In the genomic region with DNA sequence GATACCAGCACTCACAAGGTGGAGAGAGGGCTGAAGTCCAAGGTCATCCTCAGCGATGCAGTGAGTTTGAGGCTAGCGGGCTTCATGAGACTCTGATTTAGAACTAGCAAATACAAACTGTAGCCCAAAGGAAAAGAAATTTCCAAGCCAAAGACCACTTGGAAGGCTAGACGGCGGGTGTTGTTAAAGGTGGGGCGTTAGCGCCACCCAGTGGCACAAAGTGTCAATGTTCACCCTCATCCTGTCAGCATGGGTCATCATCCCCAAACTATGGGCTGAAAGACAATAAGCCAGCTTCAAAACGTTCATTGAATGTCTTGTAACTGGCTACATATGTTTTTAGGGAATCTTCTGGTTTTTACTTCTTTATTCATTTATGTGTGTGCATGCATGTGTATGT, we compare ENCODE assay signal across 9 mouse cellular contexts. TPM values are rescaled to one million over a fixed set of nuclear protein-coding genes. Genes with fewer than 3 reads are reported as not detected.
DNase-seq lines count a peak whose midpoint lies in the region; ATAC-seq and TF ChIP-seq lines count a peak whose summit lies in the region.
"Had no signal": no experiment of that assay in that cellular context is flagged by ENCODE, and none has a peak within 500 bp of the region (broad histone marks: within the 10 kb centered on the region; RNA-seq: fewer than 3 reads in every experiment).

No protein-coding gene starts in this region.

- no peak overlapping the region for H3K27ac ChIP-seq in ES-E14 (ENCODE audit: insufficient read depth, low read depth, low read length, poor library complexity, severe bottlenecking)
- no peak overlapping the region for H3K27ac ChIP-seq in gastrocnemius, adult 2 months
- H3K27ac ChIP-seq: limb, embryonic 13.5 days had no signal

- no peak overlapping the region for H3K4me3 ChIP-seq in ES-E14 (ENCODE audit: insufficient read depth in 1 of 2, low read depth in 1 of 2, low read length in 2 of 2, poor library complexity in 1 of 2, severe bottlenecking in 1 of 2)
- no peak overlapping the region for H3K4me3 ChIP-seq in gastrocnemius, adult 2 months
- H3K4me3 ChIP-seq: limb, embryonic 13.5 days had no signal

- peak; percentile 63 for DNase-seq in cerebellum, adult 11 months
- peak; percentile 69 for DNase-seq in ES-E14 (ENCODE audit: low read depth, low spot score)
- DNase-seq in cerebellum, adult 9-10 months, result peak; percentile 67
- peak; percentile 67 for DNase-seq in gastrocnemius, adult 2 months
- DNase-seq in kidney, postnatal 4 days, result peak; percentile 86 to 88
- DNase-seq in lung, postnatal 14 days, result peak; percentile 83
- peak; percentile 51 for DNase-seq in right cerebral cortex, postnatal 25 days

- TF ChIP-seq CTCF in gastrocnemius, adult 2 months (IDR thresholded peaks at IDR 0.05), result peak; percentile 89

- in situ Hi-C loops in ES-E14 (cut with MboI; ENCODE audit: low sequenced_read_pairs in 2 of 2, unreplicated experiment in 2 of 2), result loop anchor here (10.0 to 25.0 kb wide), 3 partner anchors 149 to 359 kb away; no protein-coding TSS in a partner anchor

- ATAC-seq in cerebellum, adult (ENCODE audit: insufficient number of reproducible peaks, low FRiP score, low TSS enrichment), result no peak

- intact Hi-C loops in gastrocnemius, adult 2 months (cut with DNase I), result loop anchor here (1.0 to 2.0 kb wide), 2 partner anchors 133 to 147 kb away; no protein-coding TSS in a partner anchor

- no peak overlapping the region for H3K9ac ChIP-seq in ES-E14 (ENCODE audit: insufficient read depth, low read depth, low read length, poor library complexity, severe bottlenecking)
- H3K9ac ChIP-seq: limb, embryonic 13.5 days had no signal

- H3K36me3 ChIP-seq in ES-E14 (ENCODE audit: control insufficient read depth, insufficient read depth, low read length, poor library complexity, severe bottlenecking), result no peaks in the 10 kb centered on the region
- H3K36me3 ChIP-seq: limb, embryonic 13.5 days had no signal

- no peaks in the 10 kb centered on the region for H3K4me1 ChIP-seq in ES-E14 (ENCODE audit: control insufficient read depth in 2 of 2, insufficient read depth in 2 of 2, low read length in 2 of 2, poor library complexity in 1 of 2)
- H3K4me1 ChIP-seq: limb, embryonic 13.5 days had no signal

- no peaks in the 10 kb centered on the region for H3K9me3 ChIP-seq in ES-E14 (ENCODE audit: control insufficient read depth, insufficient read depth, low read depth, low read length)
- H3K9me3 ChIP-seq: limb, embryonic 13.5 days had no signal

TF ChIP-seq in ES-E14, 5 proteins besides CTCF, POLR2A, EP300 and RAD21:
- TF ChIP-seq ZNF384 (IDR thresholded peaks at IDR 0.05; ENCODE audit: low read depth, low read length), result no peak
- no peak for TF ChIP-seq HCFC1 (IDR thresholded peaks at IDR 0.05; ENCODE audit: borderline replicate concordance, insufficient read depth, low read length)
- TF ChIP-seq ZC3H11A (IDR thresholded peaks at IDR 0.05; ENCODE audit: borderline replicate concordance, low read depth, low read length), result peak; percentile 99
- no peak for TF ChIP-seq MAFK (IDR thresholded peaks at IDR 0.05; ENCODE audit: insufficient read depth, low read depth, low read length)

RNA-seq across cellular contexts. Expression of a gene that starts 14.7 kb away (rescaled TPM):
- not detected in 2 replicates for total RNA-seq in ES-E14 (2012; rRNA removed)
- not detected for total RNA-seq in gastrocnemius, adult 2 months (2021)

RNA-seq across cellular contexts. Expression of a gene that starts 14.8 kb away (rescaled TPM):
- total RNA-seq in ES-E14 (2012; rRNA removed), result 181 and 223 TPM in 2 replicates
- 1,000 to 10,000 TPM in 1 of 2 experiments, 100 to 1,000 TPM in 1; 910 to 1,211 TPM for total RNA-seq in gastrocnemius, adult 2 months (2021)

RNA-seq across cellular contexts. Expression of a gene that starts 19.3 kb away (rescaled TPM):
- total RNA-seq in ES-E14 (2012; rRNA removed), result 38.7 and 42.2 TPM in 2 replicates
- 1 to 10 TPM; 7.6 to 8.3 TPM for total RNA-seq in gastrocnemius, adult 2 months (2021)

RNA-seq across cellular contexts. Expression of a gene that starts 43.2 kb away (rescaled TPM):
- 0.18 and 0.90 TPM in 2 replicates for total RNA-seq in ES-E14 (2012; rRNA removed)
- total RNA-seq in gastrocnemius, adult 2 months (2021), result not detected
